Mouse (Mus musculus) MEL (cell line): ENCODE results near the gene Alg9. TPM values are rescaled to one million over a fixed set of nuclear protein-coding genes. Genes with fewer than 3 reads are reported as not detected.

ENCODE experiments used
- DNase-seq: peaks from one replicate; pipeline ENCODE4 v3.0.0; 2011; ENCODE audit warnings: low read depth, low spot score
- H3K27ac ChIP-seq: 2 replicates; pipeline ENCODE4 v1.5.1; 2012; ENCODE audit warnings: low read depth, mild to moderate bottlenecking, control low read depth, low read length, moderate library complexity; ENCODE audit not compliant: control insufficient read depth
- H3K27me3 ChIP-seq, 2 experiments: fragments of 150-350 bp in 1 of 2; sonication (generic) in 1 of 2; 2 replicates each; pipeline ENCODE4 v1.6.1; 2012; ENCODE audit warnings: low read length in 2 of 2, mild to moderate bottlenecking in 2 of 2, improper control_type of control experiment in 1 of 2, moderate library complexity in 1 of 2; ENCODE audit not compliant: insufficient read depth in 2 of 2, control insufficient read depth in 1 of 2
- H3K36me3 ChIP-seq, 2 experiments: 2 replicates each; pipeline ENCODE4 v1.6.1; 2012 to 2014; ENCODE audit warnings: low read length in 2 of 2, improper control_type of control experiment in 1 of 2, inconsistent platforms in 1 of 2, mild to moderate bottlenecking in 1 of 2; ENCODE audit not compliant: insufficient read depth in 2 of 2, control insufficient read depth in 1 of 2
- H3K4me1 ChIP-seq, 2 experiments: fragments of 150-350 bp in 1 of 2; sonication (generic) in 1 of 2; 2 replicates each; pipeline ENCODE4 v1.6.1; 2012; ENCODE audit warnings: low read length in 2 of 2, improper control_type of control experiment in 1 of 2, mild to moderate bottlenecking in 1 of 2; ENCODE audit not compliant: insufficient read depth in 2 of 2, control insufficient read depth in 1 of 2
- H3K4me3 ChIP-seq, 2 experiments: fragments of 150-350 bp in 1 of 2; sonication (generic) in 1 of 2; 2 replicates each; pipeline ENCODE4 v1.5.1; 2012; ENCODE audit warnings: low read depth in 2 of 2, low read length in 2 of 2, mild to moderate bottlenecking in 2 of 2, moderate library complexity in 2 of 2, control low read depth in 1 of 2, improper control_type of control experiment in 1 of 2; ENCODE audit not compliant: control insufficient read depth in 1 of 2, insufficient read depth in 1 of 2
- H3K79me2 ChIP-seq: 2 replicates; pipeline ENCODE4 v1.6.1; 2012; ENCODE audit warnings: mild to moderate bottlenecking, low read length, moderate library complexity; ENCODE audit not compliant: control insufficient read depth, poor library complexity, insufficient read depth
- H3K9ac ChIP-seq: 2 replicates; pipeline ENCODE4 v1.6.1; 2012; ENCODE audit warnings: low read depth, mild to moderate bottlenecking, control low read depth, low read length, moderate library complexity; ENCODE audit not compliant: control insufficient read depth, poor library complexity, severe bottlenecking
- H3K9me3 ChIP-seq: fragments of 150-350 bp; sonication (generic); replicated peaks from 2 replicates; pipeline ENCODE4 v1.6.1; 2012; ENCODE audit warnings: mild to moderate bottlenecking, low read length, improper control_type of control experiment, moderate library complexity; ENCODE audit not compliant: insufficient read depth
- CHD1 ChIP-seq: IDR thresholded peaks from 2 replicates; pipeline ENCODE4 v1.6.1; 2012; ENCODE audit warnings: low read depth, mild to moderate bottlenecking, inconsistent platforms, low read length, improper control_type of control experiment
- E2F4 ChIP-seq: IDR thresholded peaks from 2 replicates; pipeline ENCODE4 v1.6.1; 2011; ENCODE audit warnings: low read depth, low read length, improper control_type of control experiment, borderline replicate concordance
- EP300 ChIP-seq, 2 experiments: IDR thresholded peaks; 2 replicates each; pipeline ENCODE4 v1.6.1; 2011; ENCODE audit warnings: improper control_type of control experiment in 2 of 2, low read length in 2 of 2, low read depth in 1 of 2, mild to moderate bottlenecking in 1 of 2
- HCFC1 ChIP-seq: IDR thresholded peaks from 2 replicates; pipeline ENCODE4 v1.6.1; 2012; ENCODE audit warnings: low read depth, mild to moderate bottlenecking, inconsistent platforms, low read length, improper control_type of control experiment, moderate library complexity
- KAT2A ChIP-seq: conservative IDR thresholded peaks from 2 replicates; pipeline ENCODE4 v1.6.1; 2012; ENCODE audit warnings: low read depth, low read length, improper control_type of control experiment, inconsistent platforms
- MAFK ChIP-seq: IDR thresholded peaks from 2 replicates; pipeline ENCODE4 v1.6.1; 2011; ENCODE audit warnings: low read depth, mild to moderate bottlenecking, low read length, improper control_type of control experiment, borderline replicate concordance
- MAX ChIP-seq: IDR thresholded peaks from 2 replicates; pipeline ENCODE4 v1.6.1; 2011; ENCODE audit warnings: low read length, improper control_type of control experiment
- MYB ChIP-seq: IDR thresholded peaks from 2 replicates; pipeline ENCODE4 v1.6.1; 2011; ENCODE audit warnings: mild to moderate bottlenecking, low read depth, low read length, improper control_type of control experiment
- MYC ChIP-seq: IDR thresholded peaks from 2 replicates; pipeline ENCODE4 v1.6.1; 2011; ENCODE audit warnings: low read depth, mild to moderate bottlenecking, low read length, improper control_type of control experiment, moderate library complexity
- NRF1 ChIP-seq: IDR thresholded peaks from 2 replicates; pipeline ENCODE4 v1.6.1; 2014; ENCODE audit warnings: low read depth, mild to moderate bottlenecking, inconsistent platforms, low read length, improper control_type of control experiment, moderate library complexity; ENCODE audit not compliant: poor library complexity, insufficient read depth, severe bottlenecking
- POLR2A ChIP-seq, 2 experiments: IDR thresholded peaks; 2 replicates each; pipeline ENCODE4 v1.6.1; 2011 to 2012; ENCODE audit warnings: low read length in 2 of 2, mild to moderate bottlenecking in 2 of 2, control low read depth in 1 of 2, improper control_type of control experiment in 1 of 2, low read depth in 1 of 2, moderate library complexity in 1 of 2; ENCODE audit not compliant: control insufficient read depth in 1 of 2, insufficient read depth in 1 of 2, poor library complexity in 1 of 2
- POLR2AphosphoS5 ChIP-seq: IDR thresholded peaks from 2 replicates; pipeline ENCODE4 v1.6.1; 2012; ENCODE audit warnings: low read depth, borderline replicate concordance, mild to moderate bottlenecking, inconsistent platforms, low read length, moderate library complexity, mixed read lengths
- RCOR1 ChIP-seq: IDR thresholded peaks from 2 replicates; pipeline ENCODE4 v1.6.1; 2012; ENCODE audit warnings: low read depth, mild to moderate bottlenecking, inconsistent platforms, low read length, improper control_type of control experiment
- TAL1 ChIP-seq: IDR thresholded peaks from 2 replicates; pipeline ENCODE4 v1.6.1; 2012; ENCODE audit warnings: mild to moderate bottlenecking, inconsistent platforms, low read length, moderate library complexity, mixed read lengths
- USF2 ChIP-seq, 2 experiments: IDR thresholded peaks; 2 replicates each; pipeline ENCODE4 v1.6.1; 2011 to 2012; ENCODE audit warnings: improper control_type of control experiment in 2 of 2, low read length in 2 of 2, borderline replicate concordance in 1 of 2, inconsistent platforms in 1 of 2, low read depth in 1 of 2, mild to moderate bottlenecking in 1 of 2; ENCODE audit not compliant: insufficient read depth in 1 of 2
- ZKSCAN1 ChIP-seq: IDR thresholded peaks from 2 replicates; pipeline ENCODE4 v1.6.1; 2012; ENCODE audit warnings: low read depth, mild to moderate bottlenecking, inconsistent platforms, low read length, improper control_type of control experiment, moderate library complexity
- ZNF384 ChIP-seq: IDR thresholded peaks from 2 replicates; pipeline ENCODE4 v1.6.1; 2012; ENCODE audit warnings: low read depth, mild to moderate bottlenecking, inconsistent platforms, low read length, improper control_type of control experiment
- polyA plus RNA-seq, 2 experiments: library from polyadenylated mRNA; stranded (reverse) in 1 of 2; unstranded in 1 of 2; fragments of >175 nt in 1 of 2; fragments of >200 nt in 1 of 2; gene quantifications; 2 replicates each; pipeline versions ENCODE4 v1.2.1 to v1.2.4; 2012; ENCODE audit warnings: low replicate concordance in 2 of 2, low read depth in 1 of 2; ENCODE audit not compliant: insufficient read length in 2 of 2, insufficient read depth in 1 of 2, missing spikeins in 1 of 2
- total RNA-seq: library from RNA; depleted of rRNA; stranded (reverse); fragments of 300-350 nt; gene quantifications from 2 replicates; pipeline ENCODE4 v1.2.3, GENCODE M21; 2012

Gene Alg9
- total and polyA plus RNA-seq, 3 experiments = 23.3 to 46.7 TPM; not detected in 1

- TF ChIP-seq RCOR1 (peak; percentile 40; the same call in 1 of the 2 replicates), E2F4 (no peak), TAL1 (peak; percentile 70), USF2 (IDR thresholded peaks at IDR 0.05; ENCODE audit: borderline replicate concordance in 1 of 2, insufficient read depth in 1 of 2, low read depth in 1 of 2, low read length in 2 of 2) (no peak), POLR2A (IDR thresholded peaks at IDR 0.05; ENCODE audit: control insufficient read depth in 1 of 2, insufficient read depth in 1 of 2, low read depth in 1 of 2, low read length in 2 of 2, poor library complexity in 1 of 2) (no peak)
Observed at GRCm38 (mm10) chr9:50855133-50855766, 80.4 kb downstream of the Alg9 start (continued).

- peak; percentile 68 for DNase-seq
- peaks cover 26% of the 10 kb centered on the region for H3K79me2 ChIP-seq
- H3K9me3 ChIP-seq = no peaks in the 10 kb centered on the region
- peak overlapping the region; percentile 98 for H3K27ac ChIP-seq
- peaks cover 10 to 28% of the 10 kb centered on the region in 2 experiments; a peak in 3 of 4 replicates for H3K4me1 ChIP-seq
- H3K27me3 ChIP-seq = no peaks in the 10 kb centered on the region
- peaks cover 0 to 23% of the 10 kb centered on the region in 2 experiments for H3K36me3 ChIP-seq
- peak overlapping the region; percentile 85 to 89 for H3K4me3 ChIP-seq
- H3K9ac ChIP-seq = peak overlapping the region; percentile 96
- TF ChIP-seq ZNF384 = peak; percentile 89
- TF ChIP-seq POLR2AphosphoS5 = no peak; the same call in 1 of the 2 replicates
- TF ChIP-seq MYB = no peak
- no peak for TF ChIP-seq NRF1
- TF ChIP-seq MYC = peak; percentile 15; the same call in 1 of the 2 replicates
- no peak for TF ChIP-seq KAT2A
- TF ChIP-seq HCFC1 = 0 out of 2 replicates have a peak, but pooled peaks have one; percentile 7
- no peak for TF ChIP-seq MAX
- 0 out of 2 replicates have a peak, but pooled peaks have one; percentile 91 for TF ChIP-seq CHD1
- TF ChIP-seq EP300 (IDR thresholded peaks at IDR 0.05; ENCODE audit: low read depth in 1 of 2, low read length in 2 of 2) = no peak
- no peak for TF ChIP-seq MAFK
- TF ChIP-seq ZKSCAN1 = no peak
Observed at GRCm38 (mm10) chr9:50855780-50856179, 81.0 kb downstream of the Alg9 start.
